8 mouse cellular contexts compared by ENCODE assay signal in genomic region chr16:29001249-29001648, GRCm38 (mm10).
A peak's percentile ranks its signal among the peaks of the same experiment; 100 is the strongest.
DNase-seq lines count a peak whose midpoint lies in the region; ATAC-seq and TF ChIP-seq lines count a peak whose summit lies in the region.

No protein-coding gene starts in this region.

- H3K4me2 ChIP-seq in liver, embryonic 11.5 days, result no peak overlapping the region

- H3K9me3 ChIP-seq in liver, embryonic 11.5 days (ENCODE audit: control insufficient read depth, low read length), result no peaks in the 10 kb centered on the region

- no peak overlapping the region for H3K4me3 ChIP-seq in liver, adult 2 months (ENCODE audit: insufficient read depth, low read depth, low read length)
- no peak overlapping the region for H3K4me3 ChIP-seq in liver, embryonic 11.5 days (ENCODE audit: low read depth, low read length)

- 39% methylated on average over 9 of the region's 9 CpGs for WGBS in liver, adult 2 months
- 85% methylated on average over 9 of the region's 9 CpGs for WGBS in liver, embryonic 11.5 days

- no peak overlapping the region for H3K27ac ChIP-seq in liver, adult 2 months (replicated peaks; ENCODE audit: insufficient read depth, low read depth, low read length)
- no peak overlapping the region for H3K27ac ChIP-seq in liver, embryonic 11.5 days (ENCODE audit: low read depth, low read length)

- no peaks in the 10 kb centered on the region for H3K79me2 ChIP-seq in liver, adult 2 months (ENCODE audit: control insufficient read depth, insufficient read depth, low read length)

- no peak overlapping the region for H3K9ac ChIP-seq in liver, adult 2 months (ENCODE audit: low read depth, low read length)
- no peak overlapping the region for H3K9ac ChIP-seq in liver, embryonic 11.5 days (ENCODE audit: low read depth, low read length)

- peak; percentile 11 to 67 for DNase-seq in adrenal gland, adult (ENCODE audit: inconsistent age in 2 of 2, low spot score in 1 of 2)
- DNase-seq in adrenal gland, postnatal 4 days (ENCODE audit: low spot score in 2 of 2), result no peak
- peak; percentile 74 for DNase-seq in liver, adult 2 months (ENCODE audit: extremely low read depth, low read depth, low spot score)
- no peak for DNase-seq in liver, embryonic 11.5 days (ENCODE audit: low spot score)
- peak; percentile 94 for DNase-seq in cerebellum, adult 9-10 months
- DNase-seq in kidney, postnatal 25 days, result peak; percentile 85 to 86
- DNase-seq in T-cell, adult 2 months (ENCODE audit: low spot score), result no peak
- DNase-seq in thymus, postnatal 0 days (ENCODE audit: low spot score), result no peak

- H3K36me3 ChIP-seq in liver, adult 2 months (ENCODE audit: control insufficient read depth, insufficient read depth, low read length), result no peaks in the 10 kb centered on the region
- H3K36me3 ChIP-seq in liver, embryonic 11.5 days (ENCODE audit: control insufficient read depth, insufficient read depth, low read length), result no peaks in the 10 kb centered on the region

- no peaks in the 10 kb centered on the region for H3K27me3 ChIP-seq in liver, adult 2 months (ENCODE audit: control insufficient read depth, insufficient read depth, low read length)
- no peaks in the 10 kb centered on the region for H3K27me3 ChIP-seq in liver, embryonic 11.5 days (replicated peaks; ENCODE audit: control insufficient read depth, insufficient read depth, low read length)

- ATAC-seq in liver, embryonic 11.5 days (replicated peaks; ENCODE audit: low FRiP score), result no peak

- H3K4me1 ChIP-seq in liver, adult 2 months (ENCODE audit: control insufficient read depth, insufficient read depth, low read length), result peaks cover 6% of the 10 kb centered on the region
- no peaks in the 10 kb centered on the region for H3K4me1 ChIP-seq in liver, embryonic 11.5 days (replicated peaks; ENCODE audit: control insufficient read depth, insufficient read depth, low read length)

- no peak for TF ChIP-seq POLR2A in liver, adult 2 months (IDR thresholded peaks at IDR 0.05; ENCODE audit: extremely low read depth, insufficient read depth, low read length)

- TF ChIP-seq CTCF in liver, adult 2 months (IDR thresholded peaks at IDR 0.05; ENCODE audit: low read depth, low read length), result no peak

Comparison
In these comparisons a context has a peak if more than half of its experiments do, and no peak if none do; other contexts are left out.
1. DNase-seq: peak in adrenal gland, adult (2 of 2), liver, adult 2 months (single experiment), cerebellum, adult 9-10 months (single experiment) and kidney, postnatal 25 days (2 of 2); none in adrenal gland, postnatal 4 days (0 of 2), liver, embryonic 11.5 days (single experiment), T-cell, adult 2 months (single experiment) and thymus, postnatal 0 days (single experiment).